Mouse (Mus musculus) small intestine, adult 2 months (tissue): ENCODE results near the gene Rd3. TPM values are rescaled to one million over a fixed set of nuclear protein-coding genes. Genes with fewer than 3 reads are reported as not detected.

Experiments
- H3K27ac ChIP-seq: fragments of 200-500 bp; 2 replicates; pipeline ENCODE4 v1.5.1; 2012; ENCODE audit warnings: low read depth, low read length, control low read depth, inconsistent platforms; ENCODE audit not compliant: insufficient read depth
- H3K27me3 ChIP-seq: fragments of 200-500 bp; 2 replicates; pipeline ENCODE4 v1.6.1; 2012; ENCODE audit warnings: mild to moderate bottlenecking, moderate library complexity, low read length, inconsistent platforms; ENCODE audit not compliant: control insufficient read depth, insufficient read depth
- H3K36me3 ChIP-seq: fragments of 200-500 bp; 2 replicates; pipeline ENCODE4 v1.6.1; 2012; ENCODE audit warnings: mild to moderate bottlenecking, low read length, control low read depth, inconsistent platforms; ENCODE audit not compliant: control insufficient read depth, insufficient read depth
- H3K4me1 ChIP-seq: fragments of 200-500 bp; 2 replicates; pipeline ENCODE4 v1.6.1; 2012; ENCODE audit warnings: low read length, inconsistent platforms, mixed read lengths; ENCODE audit not compliant: control insufficient read depth, insufficient read depth, insufficient read length
- H3K4me3 ChIP-seq: fragments of 200-500 bp; 2 replicates; pipeline ENCODE4 v1.5.1; 2012; ENCODE audit warnings: low read depth, mild to moderate bottlenecking, control low read depth, inconsistent platforms, low read length, moderate library complexity
- CTCF ChIP-seq: fragments of 200-500 bp; IDR thresholded peaks from 2 replicates; pipeline ENCODE4 v1.5.1; 2012; ENCODE audit warnings: low read depth, mild to moderate bottlenecking, control low read depth, inconsistent platforms, low read length, moderate library complexity, mixed read lengths; ENCODE audit not compliant: insufficient replicate concordance, insufficient read length; ENCODE audit errors: extremely low read depth
- POLR2A ChIP-seq: fragments of 200-500 bp; IDR thresholded peaks from 2 replicates; pipeline ENCODE4 v1.6.1; 2012; ENCODE audit warnings: low read depth, mild to moderate bottlenecking, control low read depth, inconsistent platforms, low read length, moderate library complexity
- WGBS: fragments of 180-500 bp; shearing (Covaris S2); methylation state at CpG from one replicate; pipeline ENCODE4 v1.1.7; 2018; 5-methylcytosine and 5-hydroxymethylcytosine counted together
- polyA plus RNA-seq: library from polyadenylated mRNA; depleted of rRNA; stranded (reverse); fragments of >200 nt; gene quantifications from 2 replicates; pipeline ENCODE4 v1.2.3, GENCODE M21; 2012

Rd3 gene
- polyA plus RNA-seq, 1 experiment: 0.10 TPM

DNA sequence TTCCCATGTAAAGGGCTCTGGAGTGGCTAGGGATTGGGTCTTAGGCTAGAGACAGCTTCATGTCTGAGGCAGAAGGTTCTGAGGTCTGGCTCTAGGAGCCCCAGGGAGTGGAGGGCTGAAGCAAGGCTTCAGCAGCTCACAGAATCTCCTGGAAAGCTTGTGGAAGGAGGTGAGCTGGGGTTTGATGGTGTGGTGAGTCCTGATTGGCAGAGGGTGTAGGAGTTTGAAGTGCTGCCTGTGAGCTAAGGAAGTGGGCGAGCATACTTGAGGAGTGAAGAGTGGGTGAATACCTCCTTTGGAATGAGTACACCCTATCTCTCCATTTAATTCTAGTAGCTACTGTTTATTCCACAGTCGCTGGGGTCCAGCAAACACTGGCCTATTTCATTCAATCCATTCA is 26.6 kb upstream of the Rd3 start:
- 69% methylated on average over 2 of the region's 2 CpGs for WGBS
- H3K27me3 ChIP-seq: no peaks in the 10 kb centered on the region
- no peak overlapping the region for H3K4me3 ChIP-seq
- peaks cover 10% of the 10 kb centered on the region; the same call in 1 of the 2 replicates for H3K4me1 ChIP-seq
- no peaks in the 10 kb centered on the region for H3K36me3 ChIP-seq
- no peak overlapping the region for H3K27ac ChIP-seq
- no peak for TF ChIP-seq POLR2A
- no peak for TF ChIP-seq CTCF

- Histone ChIP-seq H3K36me3 (no peaks in the 10 kb centered on the region), H3K27me3 (no peaks in the 10 kb centered on the region), H3K4me3 (no peak overlapping the region), H3K4me1 (peaks cover 3% of the 10 kb centered on the region), H3K27ac (no peak overlapping the region)
- TF ChIP-seq POLR2A (no peak), CTCF (no peak)
- 93% methylated on average over 11 of the region's 11 CpGs for WGBS
These were observed 24.3 kb upstream of the Rd3 start for GRCm38 (mm10) chr1:191952733-191953335.

- Histone ChIP-seq H3K4me1 (peaks cover 3% of the 10 kb centered on the region), H3K36me3 (no peaks in the 10 kb centered on the region), H3K27ac (peak overlapping the region; percentile 75), H3K4me3 (no peak overlapping the region), H3K27me3 (no peaks in the 10 kb centered on the region)
- WGBS: 73% methylated on average over 3 of the region's 3 CpGs
- TF ChIP-seq POLR2A (no peak), CTCF (no peak)
These were observed 22.1 kb upstream of the Rd3 start for GRCm38 (mm10) chr1:191955101-191955500.

- 90% methylated on average over 3 of the region's 3 CpGs for WGBS
- peak overlapping the region; percentile 38 for H3K4me3 ChIP-seq
- peaks cover 3% of the 10 kb centered on the region for H3K4me1 ChIP-seq
- H3K27ac ChIP-seq: peak overlapping the region; percentile 75
- no peaks in the 10 kb centered on the region for H3K36me3 ChIP-seq
- TF ChIP-seq POLR2A: no peak
- TF ChIP-seq CTCF: no peak
- H3K27me3 ChIP-seq: no peaks in the 10 kb centered on the region
These were observed 20.9 kb upstream of the Rd3 start for GRCm38 (mm10) chr1:191956261-191956660.

GRCm38 (mm10) chr1:191956871-191957270 is 20.3 kb upstream of the Rd3 start:
- 75% methylated on average over 2 of the region's 2 CpGs for WGBS
- Histone ChIP-seq H3K36me3 (no peaks in the 10 kb centered on the region), H3K27ac (peak overlapping the region; percentile 68), H3K27me3 (no peaks in the 10 kb centered on the region), H3K4me3 (peak overlapping the region; percentile 38), H3K4me1 (peaks cover 3% of the 10 kb centered on the region)
- TF ChIP-seq POLR2A (no peak), CTCF (no peak)

GRCm38 (mm10) chr1:191957321-191957720 is 19.8 kb upstream of the Rd3 start:
- Histone ChIP-seq H3K36me3 (no peaks in the 10 kb centered on the region), H3K27me3 (no peaks in the 10 kb centered on the region), H3K4me1 (peaks cover 3% of the 10 kb centered on the region), H3K27ac (no peak overlapping the region), H3K4me3 (no peak overlapping the region)
- TF ChIP-seq POLR2A: no peak
- no peak for TF ChIP-seq CTCF
- 71% methylated on average over 3 of the region's 3 CpGs for WGBS

- H3K36me3 ChIP-seq: no peaks in the 10 kb centered on the region
- no peak overlapping the region for H3K27ac ChIP-seq
- no peak overlapping the region for H3K4me3 ChIP-seq
- TF ChIP-seq CTCF (no peak), POLR2A (no peak)
- 72% methylated on average over 2 of the region's 2 CpGs for WGBS
- no peaks in the 10 kb centered on the region for H3K27me3 ChIP-seq
- peaks cover 3% of the 10 kb centered on the region for H3K4me1 ChIP-seq
These were observed 16.2 kb upstream of the Rd3 start for GRCm38 (mm10) chr1:191960946-191961345.
